Mouse (Mus musculus) midbrain, embryonic 13.5 days (tissue): ENCODE measurements around the gene Pcyt2. TPM values are rescaled to one million over a fixed set of nuclear protein-coding genes. Genes with fewer than 3 reads are reported as not detected.
A peak's percentile ranks its signal among the peaks of the same experiment; 100 is the strongest.

Experiments
- ATAC-seq: fragments of 200-750 bp; cut with Nextera tagmentation; 2 replicates; pipeline ENCODE4 v1.8.0; 2017; ENCODE audit warnings: mild to moderate bottlenecking, moderate TSS enrichment, moderate library complexity
- H3K27ac ChIP-seq: fragments of 300-500 bp; sonication (generic); 2 replicates; pipeline ENCODE4 v1.5.1; 2015; ENCODE audit warnings: inconsistent platforms, mild to moderate bottlenecking, moderate library complexity
- H3K27me3 ChIP-seq: fragments of 300-500 bp; sonication (generic); 2 replicates; pipeline ENCODE4 v1.6.1; 2015; ENCODE audit warnings: mild to moderate bottlenecking, inconsistent platforms
- H3K36me3 ChIP-seq: fragments of 300-500 bp; sonication (generic); 2 replicates; pipeline ENCODE4 v1.6.1; 2015; ENCODE audit warnings: mild to moderate bottlenecking, inconsistent platforms
- H3K4me1 ChIP-seq: fragments of 300-500 bp; sonication (generic); replicated peaks from 2 replicates; pipeline ENCODE4 v1.6.1; 2015; ENCODE audit warnings: inconsistent platforms
- H3K4me2 ChIP-seq: fragments of 300-500 bp; sonication (generic); replicated peaks from 2 replicates; pipeline ENCODE4 v1.6.1; 2015; ENCODE audit warnings: moderate library complexity, mild to moderate bottlenecking, inconsistent platforms
- H3K4me3 ChIP-seq: fragments of 300-500 bp; sonication (generic); replicated peaks from 2 replicates; pipeline ENCODE4 v1.5.1; 2015; ENCODE audit warnings: mild to moderate bottlenecking, inconsistent platforms
- H3K9ac ChIP-seq: fragments of 300-500 bp; sonication (generic); replicated peaks from 2 replicates; pipeline ENCODE4 v1.6.1; 2015; ENCODE audit warnings: mild to moderate bottlenecking, inconsistent platforms
- H3K9me3 ChIP-seq: fragments of 300-500 bp; sonication (generic); 2 replicates; pipeline ENCODE4 v1.6.1; 2016; ENCODE audit warnings: mild to moderate bottlenecking, inconsistent platforms
- WGBS: fragments of 180-500 bp; shearing (Covaris S2); methylation state at CpG from one replicate; pipeline ENCODE4 v1.1.7; 2015; 5-methylcytosine and 5-hydroxymethylcytosine counted together
- polyA plus RNA-seq: library from polyadenylated mRNA; unstranded; fragments of >200 nt; fragmentation: Nextera tagmentation; extraction: Ambion mirVana; gene quantifications from 2 replicates; pipeline ENCODE4 v1.2.1, GENCODE M21; 2015

Gene Pcyt2
- polyA plus RNA-seq, 1 experiment from 2014 or later: 167 TPM

DNA sequence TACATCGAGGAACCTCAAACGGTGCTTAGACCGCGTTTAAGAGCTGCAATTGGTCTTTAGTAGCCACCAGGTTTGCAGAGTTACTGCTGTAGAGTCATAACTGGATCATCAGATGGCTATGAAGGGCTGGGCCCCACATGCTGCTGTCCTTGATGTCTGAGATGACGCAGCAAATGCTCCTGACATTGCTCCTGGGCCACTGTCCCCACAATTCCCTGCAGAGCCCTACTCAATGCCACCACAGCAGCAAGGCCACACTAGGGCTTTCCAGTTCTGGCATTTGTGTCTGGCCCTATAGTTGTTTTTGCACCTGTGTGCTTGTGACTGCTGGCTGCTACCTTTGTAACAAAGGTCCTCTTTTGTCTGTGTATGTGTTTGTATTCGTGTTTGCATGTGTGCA, 5.1 kb upstream of the Pcyt2 start:
- Histone ChIP-seq H3K4me1 (peaks cover 21% of the 10 kb centered on the region), H3K9ac (no peak overlapping the region), H3K27me3 (no peaks in the 10 kb centered on the region), H3K36me3 (peaks cover 64% of the 10 kb centered on the region), H3K4me2 (no peak overlapping the region), H3K27ac (no peak overlapping the region), H3K4me3 (0 out of 2 replicates have a peak overlapping the region, but pooled peaks have one; percentile 99), H3K9me3 (no peaks in the 10 kb centered on the region)
- no peak for ATAC-seq
- 93% methylated on average over 6 of the region's 6 CpGs for WGBS

DNA sequence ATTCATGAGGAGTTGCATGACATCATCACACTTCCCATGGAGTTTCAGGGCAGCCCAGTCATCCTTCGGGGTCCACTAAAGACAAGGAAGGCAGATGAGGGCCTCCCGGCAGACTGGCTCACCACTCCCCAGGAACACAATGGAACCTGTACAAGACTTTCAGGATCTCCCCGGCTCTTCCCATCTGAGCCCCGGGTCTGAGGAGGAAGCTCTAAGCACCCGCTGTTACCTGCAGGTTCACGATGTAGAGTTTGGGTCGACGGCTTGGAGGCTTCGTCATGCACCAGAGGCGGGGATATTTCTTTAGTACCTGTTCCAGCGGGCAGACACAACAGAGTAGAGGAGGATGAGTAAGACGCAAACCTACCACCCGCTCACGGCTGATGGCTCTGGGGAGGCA, 2.5 kb upstream of the Pcyt2 start:
- WGBS: 91% methylated on average over 14 of the region's 14 CpGs
- Histone ChIP-seq H3K27ac (no peak overlapping the region), H3K36me3 (peaks cover 51% of the 10 kb centered on the region), H3K4me1 (peaks cover 36% of the 10 kb centered on the region), H3K9ac (no peak overlapping the region), H3K4me3 (no peak overlapping the region), H3K9me3 (no peaks in the 10 kb centered on the region), H3K27me3 (no peaks in the 10 kb centered on the region), H3K4me2 (no peak overlapping the region)
- ATAC-seq: no peak

- Histone ChIP-seq H3K36me3 (peaks cover 61% of the 10 kb centered on the region), H3K4me3 (0 out of 2 replicates have a peak overlapping the region, but pooled peaks have one; percentile 70), H3K9me3 (no peaks in the 10 kb centered on the region), H3K9ac (no peak overlapping the region), H3K4me1 (peaks cover 33% of the 10 kb centered on the region), H3K27me3 (no peaks in the 10 kb centered on the region), H3K27ac (peak overlapping the region; percentile 79; the same call in 1 of the 2 replicates), H3K4me2 (no peak overlapping the region)
- no peak for ATAC-seq
- 94% methylated on average over 25 of the region's 25 CpGs for WGBS
These were observed 1.1 kb upstream of the Pcyt2 start for GRCm38 (mm10) chr11:120618619-120619535.

GRCm38 (mm10) chr11:120616617-120617294, 980 bp downstream of the Pcyt2 start:
- Histone ChIP-seq H3K27me3 (no peaks in the 10 kb centered on the region), H3K36me3 (peaks cover 71% of the 10 kb centered on the region), H3K9ac (peak overlapping the region; percentile 87), H3K27ac (peak overlapping the region; percentile 79; the same call in 1 of the 2 replicates), H3K4me1 (peaks cover 26% of the 10 kb centered on the region), H3K4me2 (peak overlapping the region; percentile 71), H3K4me3 (peak overlapping the region; percentile 70), H3K9me3 (no peaks in the 10 kb centered on the region)
- no peak for ATAC-seq
- 44% methylated on average over 4 of the region's 4 CpGs for WGBS

DNA sequence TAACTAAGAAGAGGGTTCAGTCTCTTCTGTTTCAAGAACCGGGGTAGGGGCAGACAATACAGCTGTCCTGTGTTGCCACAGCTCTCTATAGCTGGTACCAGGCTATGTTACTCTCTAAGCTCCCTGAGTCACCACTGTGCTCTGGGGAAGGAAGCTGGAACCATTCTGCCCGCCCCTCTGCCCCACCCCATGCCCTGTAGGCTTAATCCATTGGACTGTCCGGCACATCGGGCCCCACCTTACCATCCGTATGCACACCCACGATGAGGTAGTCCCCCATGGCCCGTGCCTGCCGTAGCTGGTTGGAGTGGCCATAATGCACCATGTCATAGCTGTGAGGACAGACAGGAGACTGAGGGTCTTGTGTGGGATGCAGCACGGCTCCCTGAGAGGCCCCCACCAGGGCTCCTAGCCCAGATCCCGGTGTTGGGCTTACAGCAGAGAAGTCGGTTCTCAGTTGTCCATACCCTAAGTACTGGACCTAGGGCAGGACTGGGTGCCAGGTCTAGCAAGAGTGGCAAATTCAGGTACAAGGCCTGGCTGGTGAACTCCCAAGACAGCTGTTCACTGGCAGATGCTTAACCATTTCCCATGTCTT, 2.0 kb downstream of the Pcyt2 start:
- Histone ChIP-seq H3K36me3 (peaks cover 72% of the 10 kb centered on the region), H3K4me1 (peaks cover 26% of the 10 kb centered on the region), H3K4me3 (no peak overlapping the region), H3K4me2 (0 out of 2 replicates have a peak overlapping the region, but pooled peaks have one; percentile 71), H3K9me3 (no peaks in the 10 kb centered on the region), H3K27ac (no peak overlapping the region), H3K9ac (no peak overlapping the region; the same call in 1 of the 2 replicates), H3K27me3 (no peaks in the 10 kb centered on the region)
- no peak for ATAC-seq
- WGBS: 90% methylated on average over 11 of the region's 11 CpGs

GRCm38 (mm10) chr11:120615167-120615566, 2.6 kb downstream of the Pcyt2 start:
- WGBS: 91% methylated on average over 6 of the region's 6 CpGs
- no peak overlapping the region for H3K27ac ChIP-seq
- no peak overlapping the region for H3K9ac ChIP-seq
- peaks cover 72% of the 10 kb centered on the region for H3K36me3 ChIP-seq
- ATAC-seq: no peak
- H3K9me3 ChIP-seq: no peaks in the 10 kb centered on the region
- H3K4me1 ChIP-seq: peaks cover 26% of the 10 kb centered on the region
- no peak overlapping the region for H3K4me3 ChIP-seq
- no peak overlapping the region for H3K4me2 ChIP-seq
- H3K27me3 ChIP-seq: no peaks in the 10 kb centered on the region

- Histone ChIP-seq H3K4me3 (no peak overlapping the region), H3K4me2 (no peak overlapping the region), H3K9me3 (no peaks in the 10 kb centered on the region), H3K27ac (no peak overlapping the region), H3K9ac (no peak overlapping the region), H3K4me1 (peaks cover 30% of the 10 kb centered on the region), H3K36me3 (peaks cover 71% of the 10 kb centered on the region), H3K27me3 (peaks cover 8% of the 10 kb centered on the region; the same call in 1 of the 2 replicates)
- no peak for ATAC-seq
- WGBS: 84% methylated on average over 8 of the region's 8 CpGs
These were observed 3.8 kb downstream of the Pcyt2 start for GRCm38 (mm10) chr11:120613976-120614375.

DNA sequence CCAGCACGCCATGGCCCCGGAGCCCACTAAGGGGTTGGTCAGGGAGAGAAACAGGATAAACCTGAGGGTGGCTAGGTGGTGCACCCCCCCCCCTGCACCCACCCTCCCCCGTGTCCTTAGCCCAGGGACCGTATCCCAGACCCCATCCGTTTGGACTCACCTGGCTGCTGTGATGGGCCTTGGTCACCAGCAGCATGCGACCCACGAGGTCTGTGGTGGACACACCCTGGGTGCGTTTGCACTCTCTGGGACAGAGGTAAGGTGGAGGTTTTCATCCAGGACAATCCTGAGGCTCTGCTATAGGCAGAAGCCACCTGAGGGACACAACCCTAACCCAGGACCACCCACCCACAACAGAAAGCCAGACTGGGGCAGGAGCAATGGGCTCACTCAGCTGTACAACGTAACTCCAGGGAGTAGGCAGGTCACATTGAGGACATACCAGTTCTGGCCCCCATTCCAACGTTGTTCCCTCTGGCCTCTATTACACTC, 4.2 kb downstream of the Pcyt2 start:
- Histone ChIP-seq H3K36me3 (peaks cover 66% of the 10 kb centered on the region), H3K4me2 (no peak overlapping the region), H3K27me3 (peaks cover 12% of the 10 kb centered on the region; the same call in 1 of the 2 replicates), H3K9me3 (no peaks in the 10 kb centered on the region), H3K9ac (no peak overlapping the region), H3K4me3 (no peak overlapping the region), H3K27ac (no peak overlapping the region), H3K4me1 (peaks cover 35% of the 10 kb centered on the region)
- WGBS: 89% methylated on average over 10 of the region's 10 CpGs
- ATAC-seq: no peak

DNA sequence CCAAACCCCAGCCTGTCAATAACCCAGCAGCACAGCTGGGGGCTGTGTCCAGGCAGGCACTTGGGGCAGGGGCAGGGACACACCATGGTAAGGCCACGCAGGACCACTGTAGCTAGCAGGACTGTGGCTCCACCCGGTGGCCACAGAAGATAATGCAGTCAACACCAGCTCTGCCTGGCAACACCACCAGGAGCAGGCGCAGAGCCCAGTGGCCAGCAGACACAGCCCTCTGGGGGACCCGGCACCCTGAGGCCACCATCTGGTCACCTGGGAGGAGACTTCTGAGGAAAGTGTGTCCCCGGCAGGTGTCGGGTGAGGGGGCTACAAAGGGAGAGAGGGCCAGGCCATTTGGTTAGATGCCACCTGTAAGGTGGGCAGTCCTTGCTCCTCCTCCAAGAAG, 5.0 kb downstream of the Pcyt2 start:
- peak; percentile 18; the same call in 1 of the 2 replicates for ATAC-seq

DNA sequence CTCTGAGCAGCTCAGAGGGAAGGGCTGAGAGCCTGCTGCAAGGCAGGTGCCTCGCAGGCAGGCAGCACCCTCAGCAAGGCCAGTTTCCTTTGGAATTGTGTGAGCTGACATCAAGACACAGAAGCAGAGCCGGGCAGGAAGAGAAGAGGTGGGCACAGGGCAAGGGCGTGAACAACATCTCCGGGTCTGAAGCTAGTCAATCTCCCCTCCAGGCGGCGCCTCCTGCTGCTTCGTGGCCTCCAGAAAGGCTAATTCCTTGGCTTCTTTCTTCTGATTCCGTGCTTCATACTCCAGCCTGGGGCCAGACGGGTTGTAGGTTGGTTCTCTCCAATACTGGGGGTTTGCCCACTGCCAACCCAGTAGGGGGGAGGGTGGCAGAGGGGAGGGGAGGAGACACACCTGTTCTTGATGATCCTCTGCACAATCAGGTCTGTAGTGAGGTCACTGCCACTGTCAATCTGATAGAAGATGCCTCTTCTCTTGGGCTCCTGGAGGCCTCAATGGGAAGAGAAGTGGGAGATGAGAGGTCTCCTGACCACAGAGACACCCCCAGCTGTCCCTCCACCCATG, 7.2 kb downstream of the Pcyt2 start:
- Histone ChIP-seq H3K27ac (no peak overlapping the region), H3K4me3 (no peak overlapping the region), H3K36me3 (peaks cover 75% of the 10 kb centered on the region), H3K4me1 (peaks cover 27% of the 10 kb centered on the region), H3K9me3 (no peaks in the 10 kb centered on the region), H3K27me3 (peaks cover 17% of the 10 kb centered on the region; the same call in 1 of the 2 replicates), H3K4me2 (no peak overlapping the region), H3K9ac (no peak overlapping the region)
- 76% methylated on average over 9 of the region's 9 CpGs for WGBS
- no peak for ATAC-seq

More for the DNA sequence above, 5.0 kb downstream of the Pcyt2 start:
- Histone ChIP-seq H3K27me3 (peaks cover 17% of the 10 kb centered on the region; the same call in 1 of the 2 replicates), H3K36me3 (peaks cover 61% of the 10 kb centered on the region), H3K9ac (no peak overlapping the region), H3K27ac (no peak overlapping the region), H3K4me1 (peaks cover 43% of the 10 kb centered on the region), H3K4me3 (no peak overlapping the region), H3K9me3 (no peaks in the 10 kb centered on the region), H3K4me2 (no peak overlapping the region)
- WGBS: 54% methylated on average over 6 of the region's 6 CpGs

DNA sequence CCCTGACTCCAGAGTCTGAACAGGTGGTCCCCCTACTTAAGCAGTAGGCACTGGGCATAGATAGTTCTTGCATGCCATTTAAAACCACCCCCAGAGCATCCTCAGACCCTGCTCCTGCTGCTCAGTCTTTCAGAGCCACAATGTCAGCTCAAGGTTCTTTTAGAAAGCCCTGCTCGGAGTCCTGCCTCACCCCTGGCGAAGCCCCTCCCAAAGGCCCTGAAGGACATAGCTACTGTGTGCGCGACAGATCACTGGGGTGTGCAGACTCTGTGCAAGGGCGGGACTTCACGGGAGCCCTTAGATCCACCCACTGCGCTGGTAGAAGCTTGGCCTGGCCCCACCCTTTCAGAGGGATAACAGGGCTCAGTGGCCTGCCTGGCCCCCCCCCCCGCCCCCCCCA, 8.5 kb downstream of the Pcyt2 start:
- no peak overlapping the region for H3K9ac ChIP-seq
- H3K9me3 ChIP-seq: no peaks in the 10 kb centered on the region
- H3K27me3 ChIP-seq: peaks cover 17% of the 10 kb centered on the region; the same call in 1 of the 2 replicates
- H3K4me1 ChIP-seq: peaks cover 20% of the 10 kb centered on the region
- H3K4me2 ChIP-seq: no peak overlapping the region
- H3K27ac ChIP-seq: no peak overlapping the region
- ATAC-seq: no peak
- 32% methylated on average over 8 of the region's 8 CpGs for WGBS
- H3K4me3 ChIP-seq: no peak overlapping the region
- peaks cover 78% of the 10 kb centered on the region for H3K36me3 ChIP-seq
